Mouse (Mus musculus) cerebellum, adult 2 months (tissue): ENCODE measurements at regions not wholly inside any gene's neighbourhood (a gene's known extent, or its start where the extent isn't known, plus 50 kb on each side); places are given as distances from the start of the nearest gene placed in this dataset.

Experiments used
- CTCF ChIP-seq: fragments of 200-500 bp; IDR thresholded peaks from 2 replicates; pipeline ENCODE4 v1.5.1; 2011; ENCODE audit warnings: low read depth, mild to moderate bottlenecking, control low read depth, low read length, moderate library complexity, borderline replicate concordance; ENCODE audit not compliant: insufficient read depth
- POLR2A ChIP-seq: fragments of 200-500 bp; IDR thresholded peaks from 2 replicates; pipeline ENCODE4 v1.6.1; 2011; ENCODE audit warnings: low read length, control low read depth, borderline replicate concordance; ENCODE audit not compliant: insufficient read depth

GRCm38 (mm10) chr4:54027565-54028237 is 201.9 kb downstream of the Tmem38b start:
- TF ChIP-seq POLR2A: no peak
- TF ChIP-seq CTCF: no peak
